Mouse (Mus musculus): ENCODE results near the gene Tmem198b. TPM values are rescaled to one million over a fixed set of nuclear protein-coding genes. Genes with fewer than 3 reads are reported as not detected.

Tmem198b gene
- total and polyA plus RNA-seq, 3 experiments, result 4.7 to 11.2 (median 5.4) TPM

DNA sequence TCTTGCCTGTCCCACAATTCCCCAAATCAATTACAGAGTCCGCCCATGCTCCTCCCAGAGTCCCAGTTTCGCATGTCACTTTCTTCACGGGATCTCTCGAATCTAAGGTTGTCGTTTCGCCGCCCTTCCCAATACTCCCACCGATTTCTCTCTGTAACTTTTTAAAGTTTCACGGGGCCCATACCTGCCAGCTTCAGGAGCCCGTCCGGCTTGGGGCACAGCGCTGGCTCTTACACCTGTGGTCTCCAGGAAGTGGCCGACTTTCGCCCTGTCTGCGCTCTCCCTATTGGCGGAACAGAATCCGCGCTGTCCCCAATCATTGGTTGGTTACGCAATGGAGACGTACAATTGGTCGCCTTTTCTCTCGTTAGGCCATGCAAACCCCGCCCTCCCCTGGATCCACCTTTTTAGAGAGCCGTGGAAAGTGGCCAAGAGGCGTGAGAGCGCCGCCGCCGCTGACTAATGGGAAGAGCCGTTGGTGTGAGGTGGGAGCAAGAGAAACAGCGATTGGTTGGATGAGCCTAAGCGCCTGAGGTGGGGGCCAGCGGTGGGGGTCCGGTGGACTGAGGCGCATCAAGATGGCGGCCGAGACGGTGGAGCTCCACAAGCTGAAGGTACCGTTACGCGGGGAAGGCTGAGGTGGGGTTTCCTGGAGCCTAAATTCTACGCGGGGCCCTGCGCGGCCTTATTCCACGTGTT lies 17.3 kb upstream of the Tmem198b start, which contains the start of gene Ormdl2:
TSS of gene Ormdl2 (minus strand) at position 288 of the 699 bp plus-strand sequence.
- Histone ChIP-seq H3K27ac (peak within 1 kb of the TSS; percentile 93), H3K4me1 (ENCODE audit: control insufficient read depth, insufficient read depth, low read length) (peaks cover 2% of the 10 kb centered on the region), H3K9ac (ENCODE audit: low read depth, low read length) (peak within 1 kb of the TSS; percentile 78), H3K27me3 (ENCODE audit: control insufficient read depth, insufficient read depth, low read length) (no peaks in the 10 kb centered on the region), H3K79me2 (replicated peaks; ENCODE audit: control insufficient read depth, insufficient read depth, low read length) (peaks cover 2% of the 10 kb centered on the region), H3K4me3 (peak within 1 kb of the TSS; percentile 98), H3K36me3 (ENCODE audit: control insufficient read depth, insufficient read depth, low read length) (peaks cover 8% of the 10 kb centered on the region)
- TF ChIP-seq POLR2A (IDR thresholded peaks at IDR 0.05; ENCODE audit: insufficient read depth, low read depth, low read length) (peak; percentile 66), CTCF (IDR thresholded peaks at IDR 0.05) (peak; percentile 9; the same call in 1 of the 2 replicates), EP300 (IDR thresholded peaks at IDR 0.05; ENCODE audit: insufficient read depth, low read depth, low read length) (no peak)
- peak; percentile 99 for DNase-seq
- intact Hi-C loops (cut with DNase I), result loop anchor here (2.0 to 5.0 kb wide), 2 partner anchors 15 to 74 kb away; partner anchors contain the start of gene Pym1
- under 1% methylated on average over 46 of the region's 46 CpGs for WGBS

DNA sequence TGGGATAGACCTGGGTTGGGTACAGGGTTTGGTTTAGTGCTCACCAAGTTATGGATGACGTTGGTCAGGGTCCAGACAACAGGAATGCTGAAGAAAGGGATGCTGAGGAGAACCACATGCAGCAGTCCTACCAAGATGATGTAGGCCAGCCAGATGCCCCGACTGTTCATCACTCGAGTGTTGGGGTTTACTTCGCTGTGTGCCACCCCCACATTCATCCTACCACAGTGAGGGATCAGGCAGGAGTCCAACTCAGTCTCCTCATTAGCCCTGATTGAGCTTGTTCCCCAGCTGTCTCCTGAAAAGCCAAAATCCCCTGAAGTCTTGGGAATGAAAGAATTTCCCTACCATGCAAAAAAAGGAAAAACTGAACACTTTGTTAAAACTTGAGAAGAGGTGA lies 16.0 kb upstream of the Tmem198b start:
- no peak for DNase-seq
- H3K79me2 ChIP-seq (replicated peaks; ENCODE audit: control insufficient read depth, insufficient read depth, low read length), result peaks cover 2% of the 10 kb centered on the region
- no peak overlapping the region for H3K4me3 ChIP-seq
- WGBS, result 86% methylated on average over 4 of the region's 4 CpGs
- H3K27me3 ChIP-seq (ENCODE audit: control insufficient read depth, insufficient read depth, low read length), result no peaks in the 10 kb centered on the region
- H3K36me3 ChIP-seq (ENCODE audit: control insufficient read depth, insufficient read depth, low read length), result peaks cover 10% of the 10 kb centered on the region
- intact Hi-C loops (cut with DNase I), result loop anchor here (2.0 to 5.0 kb wide), 2 partner anchors 13 to 73 kb away; partner anchors contain the start of gene Pym1
- peaks cover 2% of the 10 kb centered on the region for H3K4me1 ChIP-seq (ENCODE audit: control insufficient read depth, insufficient read depth, low read length)
- H3K27ac ChIP-seq, result no peak overlapping the region
- no peak overlapping the region for H3K9ac ChIP-seq (ENCODE audit: low read depth, low read length)
- no peak for TF ChIP-seq CTCF (IDR thresholded peaks at IDR 0.05)
- TF ChIP-seq POLR2A (IDR thresholded peaks at IDR 0.05; ENCODE audit: insufficient read depth, low read depth, low read length), result no peak
- no peak for TF ChIP-seq EP300 (IDR thresholded peaks at IDR 0.05; ENCODE audit: insufficient read depth, low read depth, low read length)

DNA sequence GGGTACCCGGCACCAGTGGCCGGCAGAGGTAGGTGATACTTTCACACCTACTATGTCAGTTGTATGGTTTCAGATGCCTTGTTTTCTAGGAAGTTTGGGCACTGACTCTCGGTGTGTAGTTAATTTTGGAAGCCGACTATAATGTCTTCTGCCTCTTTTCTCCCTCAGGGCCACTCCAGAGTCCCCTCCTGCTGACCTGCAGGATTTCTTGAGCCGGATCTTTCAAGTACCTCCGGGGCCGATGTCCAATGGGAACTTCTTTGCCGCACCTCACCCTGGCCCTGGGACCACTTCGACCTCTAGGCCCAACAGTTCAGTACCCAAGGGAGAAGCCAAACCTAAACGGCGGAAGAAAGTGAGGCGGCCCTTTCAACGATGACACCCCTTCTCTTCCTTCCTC lies 12.9 kb upstream of the Tmem198b start, which contains the start of gene Sarnp:
TSS of gene Sarnp (plus strand) at position 301 of the 400 bp plus-strand sequence.
- peaks cover 5% of the 10 kb centered on the region for H3K36me3 ChIP-seq (ENCODE audit: control insufficient read depth, insufficient read depth, low read length)
- TF ChIP-seq POLR2A (IDR thresholded peaks at IDR 0.05; ENCODE audit: insufficient read depth, low read depth, low read length), result no peak
- TF ChIP-seq EP300 (IDR thresholded peaks at IDR 0.05; ENCODE audit: insufficient read depth, low read depth, low read length), result no peak
- TF ChIP-seq CTCF (IDR thresholded peaks at IDR 0.05), result no peak
- 83% methylated on average over 13 of the region's 13 CpGs for WGBS
- no peak within 1 kb of the TSS for H3K27ac ChIP-seq
- no peak for DNase-seq
- H3K9ac ChIP-seq (ENCODE audit: low read depth, low read length), result no peak within 1 kb of the TSS
- intact Hi-C loops (cut with DNase I), result no loop called here
- no peak within 1 kb of the TSS for H3K4me3 ChIP-seq
- peaks cover 2% of the 10 kb centered on the region for H3K4me1 ChIP-seq (ENCODE audit: control insufficient read depth, insufficient read depth, low read length)
- no peaks in the 10 kb centered on the region for H3K27me3 ChIP-seq (ENCODE audit: control insufficient read depth, insufficient read depth, low read length)
- H3K79me2 ChIP-seq (replicated peaks; ENCODE audit: control insufficient read depth, insufficient read depth, low read length), result no peaks in the 10 kb centered on the region; the same call in none of the 2 replicates

GRCm38 (mm10) chr10:128807018-128807417 lies 2.8 kb upstream of the Tmem198b start:
- peak overlapping the region; percentile 82 for H3K4me3 ChIP-seq
- peaks cover 5% of the 10 kb centered on the region for H3K79me2 ChIP-seq (replicated peaks; ENCODE audit: control insufficient read depth, insufficient read depth, low read length)
- peaks cover 15% of the 10 kb centered on the region for H3K4me1 ChIP-seq (ENCODE audit: control insufficient read depth, insufficient read depth, low read length)
- H3K27ac ChIP-seq, result no peak overlapping the region; the same call in 1 of the 2 replicates
- peaks cover 27% of the 10 kb centered on the region for H3K36me3 ChIP-seq (ENCODE audit: control insufficient read depth, insufficient read depth, low read length)
- WGBS, result 51% methylated on average over 8 of the region's 8 CpGs
- TF ChIP-seq POLR2A (IDR thresholded peaks at IDR 0.05; ENCODE audit: insufficient read depth, low read depth, low read length) (no peak), EP300 (IDR thresholded peaks at IDR 0.05; ENCODE audit: insufficient read depth, low read depth, low read length) (no peak), CTCF (IDR thresholded peaks at IDR 0.05) (no peak)
- DNase-seq, result no peak
- intact Hi-C loops (cut with DNase I), result loop anchor here (2.0 to 10.0 kb wide), 3 partner anchors 14 to 262 kb away; partner anchors contain the start of genes Ormdl2, Rpl41 and Zc3h10
- peak overlapping the region; percentile 52 for H3K9ac ChIP-seq (ENCODE audit: low read depth, low read length)
- H3K27me3 ChIP-seq (ENCODE audit: control insufficient read depth, insufficient read depth, low read length), result no peaks in the 10 kb centered on the region

DNA sequence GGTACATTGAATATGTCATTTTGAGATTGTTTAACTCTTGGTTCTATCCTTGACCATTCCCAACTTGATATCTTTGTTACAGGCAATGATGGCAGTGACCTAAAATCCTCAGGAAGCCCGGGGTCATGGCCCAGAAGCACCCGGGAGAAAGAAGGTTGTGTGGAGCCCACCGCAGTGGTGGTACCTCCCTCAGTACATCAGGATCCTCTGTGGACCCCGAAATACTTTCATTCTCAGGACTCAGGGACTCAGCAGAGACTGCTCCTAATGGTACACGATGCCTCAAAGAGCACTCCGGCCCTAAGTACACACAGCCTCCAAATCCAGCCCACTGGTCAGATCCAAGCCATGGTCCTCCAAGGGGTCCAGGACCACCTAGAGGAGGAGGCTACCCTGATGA lies 1.9 kb upstream of the Tmem198b start:
- Histone ChIP-seq H3K36me3 (ENCODE audit: control insufficient read depth, insufficient read depth, low read length) (peaks cover 27% of the 10 kb centered on the region), H3K27ac (peak overlapping the region; percentile 49), H3K79me2 (replicated peaks; ENCODE audit: control insufficient read depth, insufficient read depth, low read length) (peaks cover 5% of the 10 kb centered on the region), H3K4me1 (ENCODE audit: control insufficient read depth, insufficient read depth, low read length) (peaks cover 15% of the 10 kb centered on the region), H3K27me3 (ENCODE audit: control insufficient read depth, insufficient read depth, low read length) (no peaks in the 10 kb centered on the region), H3K4me3 (peak overlapping the region; percentile 82), H3K9ac (ENCODE audit: low read depth, low read length) (peak overlapping the region; percentile 30)
- TF ChIP-seq CTCF (IDR thresholded peaks at IDR 0.05), result no peak
- TF ChIP-seq EP300 (IDR thresholded peaks at IDR 0.05; ENCODE audit: insufficient read depth, low read depth, low read length), result no peak
- no peak for TF ChIP-seq POLR2A (IDR thresholded peaks at IDR 0.05; ENCODE audit: insufficient read depth, low read depth, low read length)
- 28% methylated on average over 6 of the region's 6 CpGs for WGBS
- intact Hi-C loops (cut with DNase I), result loop anchor here (2.0 to 10.0 kb wide), 3 partner anchors 15 to 261 kb away; partner anchors contain the start of genes Ormdl2, Rpl41 and Zc3h10
- no peak for DNase-seq
